Mouse (Mus musculus): ENCODE data around the gene Akna.

- TF ChIP-seq CTCF (IDR thresholded peaks at IDR 0.05; ENCODE audit: low read depth) (no peak), EP300 (IDR thresholded peaks at IDR 0.05; ENCODE audit: low read depth) (no peak)
Measured at GRCm38 (mm10) chr4:63333403-63333802, 69.8 kb downstream of the Akna start.

Data from liver, postnatal 0 days (tissue).